Comparison of ENCODE assay signal across 11 mouse cellular contexts in the genomic region with DNA sequence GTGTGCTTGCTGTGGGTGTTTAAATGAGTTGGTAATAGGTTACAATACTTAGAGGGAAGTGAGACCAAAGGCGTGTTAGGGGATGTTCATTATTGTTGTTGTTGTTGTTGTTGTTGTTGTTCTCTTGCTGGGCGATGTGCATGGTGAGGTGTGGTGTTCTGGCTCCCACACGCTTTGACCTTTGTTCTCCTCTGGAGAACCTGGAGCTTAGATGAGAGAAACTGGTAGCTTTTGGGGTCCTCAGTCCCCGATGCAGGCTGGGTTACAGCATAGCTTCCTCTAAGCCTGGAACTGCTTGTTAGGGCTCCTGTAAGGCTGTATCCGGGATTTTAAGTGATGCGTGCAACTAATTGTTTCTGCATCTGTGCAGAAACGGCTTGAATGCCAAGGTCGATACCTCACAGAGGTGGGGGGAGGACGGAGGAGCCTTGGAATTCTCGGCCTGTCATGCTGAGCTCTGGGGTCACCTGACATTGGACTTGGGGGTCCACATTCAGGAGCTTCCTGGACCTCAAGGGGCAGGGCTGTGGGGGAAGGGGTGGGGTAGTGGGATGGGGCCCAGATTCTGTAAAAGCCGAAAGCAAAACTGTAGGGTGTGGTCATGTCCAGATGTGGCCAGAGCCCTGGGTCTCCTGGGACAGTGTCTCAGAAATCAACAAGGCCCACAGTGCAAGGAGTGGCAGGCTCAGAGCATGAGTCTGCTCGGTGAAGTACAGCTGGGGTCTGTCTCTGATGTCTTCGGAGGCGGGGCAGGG. TPM values are rescaled to one million over a fixed set of nuclear protein-coding genes. Genes with fewer than 3 reads are reported as not detected.
DNase-seq lines count a peak whose midpoint lies in the region; ATAC-seq and TF ChIP-seq lines count a peak whose summit lies in the region.
"Had no signal": no experiment of that assay in that cellular context is flagged by ENCODE, and none has a peak within 500 bp of the region (broad histone marks: within the 10 kb centered on the region; RNA-seq: fewer than 3 reads in every experiment).

No protein-coding gene starts in this region.

- H3K4me3 ChIP-seq in heart, adult 2 months = peak overlapping the region; percentile 21
- H3K4me3 ChIP-seq in heart, embryonic 10.5 days = no peak overlapping the region
- H3K4me3 ChIP-seq in brown adipose tissue, adult 24 weeks (ENCODE audit: insufficient read depth, low read depth, low read length) = peak overlapping the region; percentile 39
- H3K4me3 ChIP-seq in macrophage (ENCODE audit: inconsistent target) = no peak overlapping the region
- H3K4me3 ChIP-seq in kidney, embryonic 15.5 days (replicated peaks) = no peak overlapping the region

- peak overlapping the region; percentile 75 for H3K27ac ChIP-seq in heart, adult 2 months
- H3K27ac ChIP-seq in heart, embryonic 10.5 days = no peak overlapping the region
- H3K27ac ChIP-seq in brown adipose tissue, adult 24 weeks (replicated peaks; ENCODE audit: low read depth, low read length) = peak overlapping the region; percentile 86
- H3K27ac ChIP-seq in macrophage = peak overlapping the region; percentile 77
- H3K27ac ChIP-seq in kidney, embryonic 15.5 days = no peak overlapping the region
- H3K27ac ChIP-seq: hindbrain, postnatal 0 days had no signal

- intact Hi-C loops in heart, adult 2 months (cut with DNase I) = loop anchor here (2.0 kb wide), 1 partner anchor 49 kb away; no protein-coding TSS in a partner anchor

- no peaks in the 10 kb centered on the region for H3K9me3 ChIP-seq in heart, embryonic 10.5 days
- H3K9me3 ChIP-seq in kidney, embryonic 15.5 days (replicated peaks) = no peaks in the 10 kb centered on the region

- ATAC-seq in kidney, embryonic 15.5 days (replicated peaks; ENCODE audit: low FRiP score) = no peak
- ATAC-seq: hindbrain, postnatal 0 days had no signal

- H3K9ac ChIP-seq in heart, adult 2 months (ENCODE audit: low read depth, low read length) = peak overlapping the region; percentile 24; the same call in 1 of the 2 replicates
- H3K9ac ChIP-seq in kidney, embryonic 15.5 days = no peak overlapping the region

- TF ChIP-seq CTCF in heart, adult 2 months (IDR thresholded peaks at IDR 0.05) = no peak

- H3K36me3 ChIP-seq in heart, adult 2 months (ENCODE audit: control insufficient read depth, insufficient read depth, low read length) = no peaks in the 10 kb centered on the region
- no peaks in the 10 kb centered on the region for H3K36me3 ChIP-seq in heart, embryonic 10.5 days
- peaks cover 10% of the 10 kb centered on the region; the same call in 1 of the 2 replicates for H3K36me3 ChIP-seq in macrophage (ENCODE audit: inconsistent target)
- H3K36me3 ChIP-seq in kidney, embryonic 15.5 days = no peaks in the 10 kb centered on the region

- no peaks in the 10 kb centered on the region for H3K27me3 ChIP-seq in heart, adult 2 months (ENCODE audit: control insufficient read depth, insufficient read depth, low read length)
- H3K27me3 ChIP-seq in heart, embryonic 10.5 days (ENCODE audit: insufficient read depth, poor library complexity, severe bottlenecking) = peaks cover 81% of the 10 kb centered on the region
- peaks cover 23% of the 10 kb centered on the region for H3K27me3 ChIP-seq in kidney, embryonic 15.5 days

- TF ChIP-seq EP300 in heart, adult 2 months (IDR thresholded peaks at IDR 0.05; ENCODE audit: insufficient read depth, low read depth, low read length) = peak; percentile 79

- peaks cover 22% of the 10 kb centered on the region for H3K4me1 ChIP-seq in heart, adult 2 months (ENCODE audit: control insufficient read depth, insufficient read depth, low read length)
- H3K4me1 ChIP-seq in heart, embryonic 10.5 days = peaks cover 53% of the 10 kb centered on the region
- H3K4me1 ChIP-seq in brown adipose tissue, adult 24 weeks (ENCODE audit: control insufficient read depth, insufficient read depth, insufficient read length, low read length) = peaks cover 7% of the 10 kb centered on the region
- H3K4me1 ChIP-seq in kidney, embryonic 15.5 days = peaks cover 31% of the 10 kb centered on the region

- TF ChIP-seq POLR2A in heart, adult 2 months (IDR thresholded peaks at IDR 0.05; ENCODE audit: insufficient read depth, low read depth, low read length) = peak; percentile 51; the same call in 1 of the 2 replicates

- peaks cover 4% of the 10 kb centered on the region for H3K79me2 ChIP-seq in heart, adult 2 months (replicated peaks; ENCODE audit: control insufficient read depth, insufficient read depth, low read length)
- H3K79me2 ChIP-seq in macrophage (ENCODE audit: inconsistent target) = peaks cover 97% of the 10 kb centered on the region

- peak; percentile 73 to 81 for DNase-seq in heart, adult 2 months
- no peak for DNase-seq in heart, embryonic 10.5 days (ENCODE audit: low spot score)
- DNase-seq in CD4-positive helper T cell, adult 2 months (ENCODE audit: low read depth, low spot score) = peak; percentile 43
- no peak for DNase-seq in ovary, postnatal 10 days (ENCODE audit: low spot score)
- DNase-seq in kidney, adult 18-20 months = no peak
- DNase-seq: midbrain, embryonic 14.5 days had no signal

- no peak overlapping the region for H3K4me2 ChIP-seq in kidney, embryonic 15.5 days

- 41% methylated on average over 14 of the region's 14 CpGs for WGBS in heart, adult 2 months
- WGBS in heart, embryonic 10.5 days = 71% methylated on average over 14 of the region's 14 CpGs
- 37% methylated on average over 14 of the region's 14 CpGs for WGBS in macrophage (ENCODE audit: missing documents)
- 59% methylated on average over 14 of the region's 14 CpGs for WGBS in kidney, embryonic 15.5 days

RNA-seq across cellular contexts. Expression of a gene that starts 5.0 kb away (rescaled TPM):
- total RNA-seq in heart, adult 2 months (2021) = 10 to 100 TPM; 12.1 to 14.5 TPM
- 12.8 and 14.2 TPM in 2 replicates for polyA plus RNA-seq in heart, adult 2 months (2012; rRNA removed)
- 0.92 and 1.2 TPM in 2 replicates for polyA plus RNA-seq in heart, embryonic 10.5 days (2016; fragmentation: Nextera tagmentation; extraction: Ambion mirVana)
- polyA plus RNA-seq in brown adipose tissue, adult 24 weeks (2012; ENCODE audit: insufficient read depth, insufficient read length, missing spikeins) = 2.8 and 3.8 TPM in 2 replicates
- 100 to 1,000 TPM in 1 of 26 experiments, 10 to 100 TPM in 24, 1 to 10 TPM in 1; 9.8 to 105 (median 44.4) TPM for total RNA-seq in macrophage (2018; cell fraction: chromatin; rRNA removed)
- total RNA-seq in macrophage (2018; cell fraction: cytosol; rRNA removed) = 10 to 100 TPM; 21.5 to 40.9 (median 34.6) TPM
- total RNA-seq in macrophage (2018; cell fraction: nucleus; rRNA removed) = 10 to 100 TPM; 15.9 to 81.3 (median 30.8) TPM
- polyA plus RNA-seq in macrophage (2018) = 29.0 to 47.4 TPM (median 29.5 TPM) in 3 replicates
- 2.2 and 3.8 TPM in 2 replicates for polyA plus RNA-seq in kidney, embryonic 15.5 days (2015; fragmentation: Nextera tagmentation; extraction: Ambion mirVana)

RNA-seq across cellular contexts. Expression of a gene that starts 32.5 kb away (rescaled TPM):
- not detected for total RNA-seq in heart, adult 2 months (2021)
- 0.21 TPM in 1 of 2 replicates, not detected in the other for polyA plus RNA-seq in heart, adult 2 months (2012; rRNA removed)
- polyA plus RNA-seq in heart, embryonic 10.5 days (2016; fragmentation: Nextera tagmentation; extraction: Ambion mirVana) = 0.35 TPM in 1 of 2 replicates, not detected in the other
- polyA plus RNA-seq in brown adipose tissue, adult 24 weeks (2012; ENCODE audit: insufficient read depth, insufficient read length, missing spikeins) = not detected in 2 replicates
- total RNA-seq in macrophage (2018; cell fraction: chromatin; rRNA removed) = not detected
- total RNA-seq in macrophage (2018; cell fraction: cytosol; rRNA removed) = not detected
- total RNA-seq in macrophage (2018; cell fraction: nucleus; rRNA removed) = not detected
- polyA plus RNA-seq in macrophage (2018) = not detected in 3 replicates
- 0.19 and 0.42 TPM in 2 replicates for polyA plus RNA-seq in kidney, embryonic 15.5 days (2015; fragmentation: Nextera tagmentation; extraction: Ambion mirVana)
- total RNA-seq: hindbrain, postnatal 0 days; liver, adult 2 months had no signal
- polyA plus RNA-seq: liver, adult 2 months had no signal

RNA-seq across cellular contexts. Expression of a gene that starts 42.4 kb away (rescaled TPM):
- not detected for total RNA-seq in heart, adult 2 months (2021)
- not detected in 2 replicates for polyA plus RNA-seq in heart, adult 2 months (2012; rRNA removed)
- polyA plus RNA-seq in heart, embryonic 10.5 days (2016; fragmentation: Nextera tagmentation; extraction: Ambion mirVana) = not detected in 2 replicates
- polyA plus RNA-seq in brown adipose tissue, adult 24 weeks (2012; ENCODE audit: insufficient read depth, insufficient read length, missing spikeins) = not detected in 2 replicates
- total RNA-seq in macrophage (2018; cell fraction: chromatin; rRNA removed) = not detected
- total RNA-seq in macrophage (2018; cell fraction: cytosol; rRNA removed) = not detected
- total RNA-seq in macrophage (2018; cell fraction: nucleus; rRNA removed) = not detected
- not detected in 3 replicates for polyA plus RNA-seq in macrophage (2018)
- polyA plus RNA-seq in kidney, embryonic 15.5 days (2015; fragmentation: Nextera tagmentation; extraction: Ambion mirVana) = not detected in 2 replicates
- total RNA-seq: liver, adult 2 months had no signal
- polyA plus RNA-seq: liver, adult 2 months had no signal

RNA-seq across cellular contexts. Expression of a gene that starts 43.6 kb away (rescaled TPM):
- total RNA-seq in heart, adult 2 months (2021) = 1 to 10 TPM; 1.3 to 1.9 TPM
- polyA plus RNA-seq in heart, adult 2 months (2012; rRNA removed) = 2.6 and 2.9 TPM in 2 replicates
- 6.5 and 7.9 TPM in 2 replicates for polyA plus RNA-seq in heart, embryonic 10.5 days (2016; fragmentation: Nextera tagmentation; extraction: Ambion mirVana)
- 3.2 and 4.2 TPM in 2 replicates for polyA plus RNA-seq in brown adipose tissue, adult 24 weeks (2012; ENCODE audit: insufficient read depth, insufficient read length, missing spikeins)
- total RNA-seq in macrophage (2018; cell fraction: chromatin; rRNA removed) = 10 to 100 TPM in 1 of 26 experiments, 1 to 10 TPM in 25; 2.1 to 11.1 (median 5.4) TPM
- 1 to 10 TPM in 24 of 26 experiments, under 1 TPM in 2; 0.91 to 4.9 (median 2.6) TPM for total RNA-seq in macrophage (2018; cell fraction: cytosol; rRNA removed)
- 10 to 100 TPM in 5 of 26 experiments, 1 to 10 TPM in 21; 1.2 to 16.7 (median 6.2) TPM for total RNA-seq in macrophage (2018; cell fraction: nucleus; rRNA removed)
- polyA plus RNA-seq in macrophage (2018) = 0.98 to 2.8 TPM (median 2.6 TPM) in 3 replicates
- polyA plus RNA-seq in kidney, embryonic 15.5 days (2015; fragmentation: Nextera tagmentation; extraction: Ambion mirVana) = 9.2 and 10.7 TPM in 2 replicates

RNA-seq across cellular contexts. Expression of a gene that starts 59.8 kb away (rescaled TPM):
- 10 to 100 TPM; 18.2 to 19.3 TPM for total RNA-seq in heart, adult 2 months (2021)
- 7.8 and 9.0 TPM in 2 replicates for polyA plus RNA-seq in heart, adult 2 months (2012; rRNA removed)
- polyA plus RNA-seq in heart, embryonic 10.5 days (2016; fragmentation: Nextera tagmentation; extraction: Ambion mirVana) = 1.8 and 2.8 TPM in 2 replicates
- polyA plus RNA-seq in brown adipose tissue, adult 24 weeks (2012; ENCODE audit: insufficient read depth, insufficient read length, missing spikeins) = 36.0 and 40.8 TPM in 2 replicates
- 10 to 100 TPM in 22 of 26 experiments, 1 to 10 TPM in 4; 5.4 to 44.3 (median 19.7) TPM for total RNA-seq in macrophage (2018; cell fraction: chromatin; rRNA removed)
- 10 to 100 TPM; 18.2 to 47.9 (median 36.2) TPM for total RNA-seq in macrophage (2018; cell fraction: cytosol; rRNA removed)
- 10 to 100 TPM; 13.7 to 81.3 (median 44.7) TPM for total RNA-seq in macrophage (2018; cell fraction: nucleus; rRNA removed)
- polyA plus RNA-seq in macrophage (2018) = 18.5 to 31.2 TPM (median 23.4 TPM) in 3 replicates
- polyA plus RNA-seq in kidney, embryonic 15.5 days (2015; fragmentation: Nextera tagmentation; extraction: Ambion mirVana) = 5.0 and 5.5 TPM in 2 replicates

Comparison
In these comparisons a context has a peak if more than half of its experiments do, and no peak if none do; other contexts are left out.
1. DNase-seq: peak in heart, adult 2 months (2 of 2) and CD4-positive helper T cell, adult 2 months (single experiment); none in heart, embryonic 10.5 days (single experiment), ovary, postnatal 10 days (single experiment) and kidney, adult 18-20 months (single experiment).
2. H3K27ac ChIP-seq: peak in heart, adult 2 months (single experiment), brown adipose tissue, adult 24 weeks (single experiment) and macrophage (single experiment); none in heart, embryonic 10.5 days (single experiment) and kidney, embryonic 15.5 days (single experiment).
3. H3K4me3 ChIP-seq: peak in heart, adult 2 months (single experiment) and brown adipose tissue, adult 24 weeks (single experiment); none in heart, embryonic 10.5 days (single experiment), macrophage (single experiment) and kidney, embryonic 15.5 days (single experiment).